ENCODE assay signal across 11 mouse cellular contexts in the genomic region with DNA sequence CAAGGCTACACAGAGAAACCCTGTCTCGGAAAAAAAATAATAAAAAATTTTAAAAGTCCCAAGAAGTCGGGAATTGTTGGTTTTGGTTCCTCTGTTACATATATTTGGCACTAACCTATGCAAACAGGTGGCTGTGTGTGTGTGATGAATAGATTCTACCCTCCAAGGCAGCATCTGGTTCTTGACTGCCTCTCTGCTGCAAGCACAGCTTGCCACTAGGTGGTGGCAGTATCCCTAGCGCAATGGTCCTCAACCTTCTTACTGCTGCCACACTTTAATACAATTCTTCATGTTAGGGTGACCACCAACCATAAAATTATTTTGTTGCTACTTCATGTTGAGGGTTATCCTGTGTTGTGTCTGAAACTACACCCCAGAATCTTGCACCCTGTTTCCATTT. TPM values are rescaled to one million over a fixed set of nuclear protein-coding genes. Genes with fewer than 3 reads are reported as not detected.
DNase-seq lines count a peak whose midpoint lies in the region; ATAC-seq and TF ChIP-seq lines count a peak whose summit lies in the region.
"Had no signal": no experiment of that assay in that cellular context is flagged by ENCODE, and none has a peak within 500 bp of the region (broad histone marks: within the 10 kb centered on the region; RNA-seq: fewer than 3 reads in every experiment).

No protein-coding gene starts in this region.

- DNase-seq in cerebellum, adult 2 months: no peak
- no peak for DNase-seq in left cerebral cortex, adult 2 months (ENCODE audit: extremely low spot score in 1 of 2, low spot score in 2 of 2)
- no peak for DNase-seq in left cerebral cortex, adult 18-20 months (ENCODE audit: low spot score in 2 of 2)
- DNase-seq in B cell, adult 2 months: peak; percentile 22 to 25
- DNase-seq in cerebellum, adult 18-20 months: no peak
- DNase-seq: liver, embryonic 13.5 days; right cerebral cortex, postnatal 4 days had no signal

- H3K27me3 ChIP-seq in cerebellum, adult 2 months (ENCODE audit: control insufficient read depth, insufficient read depth, low read length): no peaks in the 10 kb centered on the region
- H3K27me3 ChIP-seq in heart, embryonic 12.5 days (replicated peaks): 0 out of 2 replicates have a peak, but pooled peaks cover 3% of the 10 kb centered on the region
- H3K27me3 ChIP-seq: heart, embryonic 15.5 days had no signal

- H3K4me1 ChIP-seq in cerebellum, adult 2 months (ENCODE audit: control insufficient read depth, insufficient read depth, low read length): no peaks in the 10 kb centered on the region
- no peaks in the 10 kb centered on the region for H3K4me1 ChIP-seq in cortical plate, adult 2 months (ENCODE audit: control insufficient read depth, insufficient read depth, low read length)
- H3K4me1 ChIP-seq in heart, embryonic 12.5 days (replicated peaks): no peaks in the 10 kb centered on the region
- H3K4me1 ChIP-seq: heart, embryonic 15.5 days; liver, embryonic 13.5 days had no signal

- H3K4me3 ChIP-seq in cerebellum, adult 2 months (replicated peaks; ENCODE audit: insufficient read depth, low read depth, low read length): no peak overlapping the region
- no peak overlapping the region for H3K4me3 ChIP-seq in left cerebral cortex, adult 2 months
- H3K4me3 ChIP-seq in cortical plate, adult 2 months (ENCODE audit: insufficient read depth, low read length): no peak overlapping the region
- H3K4me3 ChIP-seq in heart, embryonic 12.5 days: no peak overlapping the region
- H3K4me3 ChIP-seq: heart, embryonic 15.5 days; liver, embryonic 13.5 days had no signal

- 0 out of 2 replicates have a peak, but pooled peaks have one; percentile 30 for TF ChIP-seq CTCF in cerebellum, adult 2 months (IDR thresholded peaks at IDR 0.05; ENCODE audit: borderline replicate concordance, insufficient read depth, low read depth, low read length)
- peak; percentile 72 for TF ChIP-seq CTCF in left cerebral cortex, adult 2 months (IDR thresholded peaks at IDR 0.05)
- TF ChIP-seq CTCF in cortical plate, adult 2 months (IDR thresholded peaks at IDR 0.05; ENCODE audit: extremely low read depth, insufficient read depth, low read length): peak; percentile 54

- intact Hi-C loops in left cerebral cortex, adult 2 months (cut with DNase I): loop anchor here (5.0 kb wide), 1 partner anchor 571 kb away; no protein-coding TSS in a partner anchor

- no peak overlapping the region for H3K4me2 ChIP-seq in heart, embryonic 12.5 days
- H3K4me2 ChIP-seq: heart, embryonic 15.5 days; liver, embryonic 13.5 days had no signal

- H3K36me3 ChIP-seq in heart, embryonic 12.5 days: no peaks in the 10 kb centered on the region
- H3K36me3 ChIP-seq: heart, embryonic 15.5 days; liver, embryonic 13.5 days had no signal

- no peak overlapping the region for H3K27ac ChIP-seq in cerebellum, adult 2 months (ENCODE audit: insufficient read depth, low read length)
- H3K27ac ChIP-seq in left cerebral cortex, adult 2 months: no peak overlapping the region
- H3K27ac ChIP-seq in cortical plate, adult 2 months (ENCODE audit: insufficient read depth, low read length): no peak overlapping the region
- H3K27ac ChIP-seq in heart, embryonic 12.5 days (ENCODE audit: poor library complexity, severe bottlenecking): no peak overlapping the region
- H3K27ac ChIP-seq: heart, embryonic 15.5 days; liver, embryonic 13.5 days had no signal

- WGBS in cerebellum, adult 2 months: 43% methylated on average over 3 of the region's 3 CpGs
- WGBS in heart, embryonic 12.5 days: 36% methylated on average over 3 of the region's 3 CpGs

- H3K9ac ChIP-seq in heart, embryonic 12.5 days: no peak overlapping the region
- H3K9ac ChIP-seq: heart, embryonic 15.5 days; liver, embryonic 13.5 days had no signal

- TF ChIP-seq POLR2A in cerebellum, adult 2 months (IDR thresholded peaks at IDR 0.05; ENCODE audit: borderline replicate concordance, insufficient read depth, low read length): no peak
- TF ChIP-seq POLR2A in cortical plate, adult 2 months (IDR thresholded peaks at IDR 0.05; ENCODE audit: extremely low read depth, insufficient read depth, low read length): no peak

- ATAC-seq in cerebellum, adult (ENCODE audit: insufficient number of reproducible peaks, low FRiP score, low TSS enrichment): no peak
- ATAC-seq in heart, embryonic 12.5 days (ENCODE audit: insufficient number of reproducible peaks, low FRiP score): no peak

- H3K9me3 ChIP-seq in heart, embryonic 12.5 days (replicated peaks): no peaks in the 10 kb centered on the region
- H3K9me3 ChIP-seq: heart, embryonic 15.5 days; liver, embryonic 13.5 days had no signal

RNA-seq across cellular contexts. Expression of a gene that starts 10.6 kb away (rescaled TPM):
- 14.8 and 15.4 TPM in 2 replicates for polyA plus RNA-seq in cerebellum, adult 2 months (2012; rRNA removed)
- 10 to 100 TPM; 15.2 to 15.4 TPM for total RNA-seq in left cerebral cortex, adult 2 months (2021)
- total RNA-seq in left cerebral cortex, adult 18-20 months (2021): 10 to 100 TPM; 11.6 to 16.0 TPM
- polyA plus RNA-seq in cortical plate, adult 2 months (2012; rRNA removed): 13.5 and 16.6 TPM in 2 replicates
- polyA plus RNA-seq in heart, embryonic 12.5 days (2016; fragmentation: Nextera tagmentation; extraction: Ambion mirVana): 9.3 and 10.1 TPM in 2 replicates

RNA-seq across cellular contexts. Expression of a gene that starts 55.6 kb away (rescaled TPM):
- polyA plus RNA-seq in cerebellum, adult 2 months (2012; rRNA removed): 9.2 and 10.4 TPM in 2 replicates
- total RNA-seq in left cerebral cortex, adult 2 months (2021): 10 to 100 TPM; 19.8 to 21.2 TPM
- 10 to 100 TPM; 18.0 to 18.8 TPM for total RNA-seq in left cerebral cortex, adult 18-20 months (2021)
- polyA plus RNA-seq in cortical plate, adult 2 months (2012; rRNA removed): 8.2 and 9.0 TPM in 2 replicates
- 12.8 and 15.6 TPM in 2 replicates for polyA plus RNA-seq in heart, embryonic 12.5 days (2016; fragmentation: Nextera tagmentation; extraction: Ambion mirVana)

RNA-seq across cellular contexts. Expression of a gene that starts 56.2 kb away (rescaled TPM):
- 23.3 and 26.1 TPM in 2 replicates for polyA plus RNA-seq in cerebellum, adult 2 months (2012; rRNA removed)
- total RNA-seq in left cerebral cortex, adult 2 months (2021): 10 to 100 TPM; 14.8 to 14.9 TPM
- total RNA-seq in left cerebral cortex, adult 18-20 months (2021): 10 to 100 TPM; 16.2 to 18.2 TPM
- polyA plus RNA-seq in cortical plate, adult 2 months (2012; rRNA removed): 18.0 and 18.8 TPM in 2 replicates
- 36.6 and 37.0 TPM in 2 replicates for polyA plus RNA-seq in heart, embryonic 12.5 days (2016; fragmentation: Nextera tagmentation; extraction: Ambion mirVana)

Comparison
In these comparisons a context has a peak if more than half of its experiments do, and no peak if none do; other contexts are left out.
1. DNase-seq: peak in B cell, adult 2 months (2 of 2); none in cerebellum, adult 2 months (0 of 2), left cerebral cortex, adult 2 months (0 of 2), left cerebral cortex, adult 18-20 months (0 of 2) and cerebellum, adult 18-20 months (0 of 2).
2. Peak in every context shown above with its lines, with median percentiles within 50 percentile points of each other: CTCF ChIP-seq.